Mouse (Mus musculus) cortical plate, adult 2 months (tissue): ENCODE data around the gene Samd4.

Source experiments
- CTCF ChIP-seq: fragments of 200-500 bp; IDR thresholded peaks from 2 replicates; pipeline ENCODE4 v1.5.1; 2011; ENCODE audit warnings: mild to moderate bottlenecking, control low read depth, low read length; ENCODE audit not compliant: insufficient read depth; ENCODE audit errors: extremely low read depth
- POLR2A ChIP-seq: fragments of 200-500 bp; IDR thresholded peaks from 2 replicates; pipeline ENCODE4 v1.6.1; 2011; ENCODE audit warnings: mild to moderate bottlenecking, low read length, control low read depth; ENCODE audit not compliant: insufficient read depth; ENCODE audit errors: extremely low read depth

- TF ChIP-seq POLR2A (no peak), CTCF (no peak)
Measured at GRCm38 (mm10) chr14:47087669-47088250, 205.1 kb downstream of the Samd4 start.
